Mouse (Mus musculus) CD4-positive helper T cell, adult 2 months (primary cell): Measurements from ENCODE around the gene Arl15.
A peak's percentile ranks its signal among the peaks of the same experiment; 100 is the strongest.

Source experiments
- DNase-seq: peaks from one replicate; pipeline ENCODE4 v3.0.0-alpha.2; 2012; ENCODE audit warnings: low read depth, missing footprints, low spot score

Gene Arl15

DNA sequence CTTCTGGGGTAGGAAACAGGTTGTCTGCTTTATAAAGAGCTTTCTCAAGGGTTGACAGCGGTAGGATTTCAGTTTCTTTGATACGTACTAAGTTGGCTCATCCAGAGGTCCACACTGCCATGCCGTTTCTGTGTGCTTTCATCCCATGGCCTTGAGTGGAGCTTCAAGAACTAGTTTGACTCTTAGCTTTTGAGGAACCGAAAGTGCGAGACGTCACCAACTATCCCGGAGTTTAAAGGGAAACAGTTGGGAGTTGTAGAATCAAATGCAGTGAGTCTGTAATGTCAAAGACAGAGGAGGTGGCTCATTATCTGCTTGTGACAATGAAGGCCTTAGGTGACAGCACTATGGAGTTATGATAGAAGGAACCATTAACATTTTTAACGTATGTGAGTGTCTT, 49.6 kb downstream of the Arl15 start:
- DNase-seq: no peak

DNA sequence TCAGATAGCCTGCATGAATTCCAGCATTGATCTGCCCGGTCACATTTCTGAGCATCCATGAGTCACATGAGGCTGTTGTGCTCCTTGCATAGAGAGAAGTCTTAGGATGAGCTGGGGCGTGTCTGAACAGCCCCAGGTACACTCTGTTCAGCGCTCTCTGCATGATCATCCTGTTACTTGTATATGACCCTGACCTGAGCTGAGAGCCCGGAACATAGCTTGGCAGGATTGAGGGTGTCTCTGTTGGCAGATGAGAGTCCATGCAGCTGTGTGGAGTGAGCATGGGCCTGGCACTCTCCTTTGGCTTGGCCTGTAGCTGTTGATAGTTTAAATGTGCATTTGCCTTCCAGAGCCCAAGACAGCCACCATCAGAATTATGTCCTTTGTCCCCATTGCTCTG, 50.4 kb downstream of the Arl15 start:
- DNase-seq: no peak

DNA sequence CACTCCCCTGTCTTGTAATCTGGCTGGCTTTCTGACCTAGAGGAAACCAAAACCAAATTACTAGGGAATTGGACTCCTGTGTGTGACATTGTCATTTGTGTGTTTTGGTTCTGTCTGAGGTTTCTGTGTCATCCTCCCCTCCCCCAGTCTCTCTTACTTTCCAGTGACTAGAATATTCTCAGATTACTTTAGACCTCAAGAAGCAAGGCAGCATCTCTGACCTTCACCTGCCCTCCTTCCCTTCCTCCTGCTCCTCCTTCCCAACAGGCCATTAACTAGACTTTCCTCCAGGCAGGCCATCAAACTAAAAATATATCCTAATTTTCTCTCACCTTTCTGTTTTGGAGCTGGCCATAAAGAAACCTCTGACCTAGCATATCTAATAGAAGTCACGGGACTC, 50.9 kb downstream of the Arl15 start:
- no peak for DNase-seq

DNA sequence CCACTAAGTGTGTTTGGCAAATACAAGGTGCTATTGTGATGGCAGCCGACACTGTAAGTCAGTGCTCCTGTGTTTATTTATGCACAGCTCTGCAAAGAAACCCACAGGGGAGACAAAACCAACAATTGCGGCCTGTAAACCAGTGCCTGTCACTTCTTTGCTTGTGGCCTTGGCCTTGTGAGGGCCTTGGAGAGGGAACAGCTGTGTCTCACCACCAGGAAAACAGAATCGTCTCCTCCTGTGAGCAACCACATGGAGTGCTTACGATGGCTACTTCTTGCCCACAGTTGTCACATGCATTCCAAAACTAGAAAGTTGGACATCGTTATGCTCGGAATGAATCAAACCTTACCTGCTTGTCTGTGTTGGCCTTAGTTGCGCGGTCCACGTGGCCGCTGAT, 52.1 kb downstream of the Arl15 start:
- DNase-seq: no peak

DNA sequence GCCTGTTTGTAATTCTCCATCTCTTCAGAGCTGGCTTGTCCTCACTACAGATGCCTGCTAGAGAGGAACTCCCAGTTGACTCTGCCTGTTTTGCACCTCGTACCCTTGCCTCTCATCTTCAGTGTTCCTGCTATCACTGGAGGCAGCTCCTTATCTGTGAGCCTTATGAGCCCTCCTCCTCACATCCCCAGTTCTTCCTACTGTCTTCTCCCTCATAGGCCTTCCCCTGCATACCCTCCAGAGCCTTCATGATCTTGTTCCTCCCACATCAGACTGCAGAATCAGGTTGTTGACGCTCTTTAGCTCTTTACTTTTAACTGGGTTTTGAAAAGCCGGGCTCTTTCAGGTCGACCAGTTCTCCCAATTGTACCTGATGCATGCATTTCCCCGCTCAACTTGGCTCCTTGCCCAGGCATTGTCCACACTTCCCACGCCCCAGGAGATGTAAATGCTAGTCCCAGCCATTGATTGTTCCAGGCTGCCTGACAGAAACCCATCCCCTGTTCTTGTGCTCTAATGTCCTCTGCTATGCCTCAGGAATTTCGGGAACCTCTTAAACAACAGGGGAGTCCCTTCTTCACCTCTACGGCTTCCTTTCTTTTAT, 56.2 kb downstream of the Arl15 start:
- DNase-seq: no peak

DNA sequence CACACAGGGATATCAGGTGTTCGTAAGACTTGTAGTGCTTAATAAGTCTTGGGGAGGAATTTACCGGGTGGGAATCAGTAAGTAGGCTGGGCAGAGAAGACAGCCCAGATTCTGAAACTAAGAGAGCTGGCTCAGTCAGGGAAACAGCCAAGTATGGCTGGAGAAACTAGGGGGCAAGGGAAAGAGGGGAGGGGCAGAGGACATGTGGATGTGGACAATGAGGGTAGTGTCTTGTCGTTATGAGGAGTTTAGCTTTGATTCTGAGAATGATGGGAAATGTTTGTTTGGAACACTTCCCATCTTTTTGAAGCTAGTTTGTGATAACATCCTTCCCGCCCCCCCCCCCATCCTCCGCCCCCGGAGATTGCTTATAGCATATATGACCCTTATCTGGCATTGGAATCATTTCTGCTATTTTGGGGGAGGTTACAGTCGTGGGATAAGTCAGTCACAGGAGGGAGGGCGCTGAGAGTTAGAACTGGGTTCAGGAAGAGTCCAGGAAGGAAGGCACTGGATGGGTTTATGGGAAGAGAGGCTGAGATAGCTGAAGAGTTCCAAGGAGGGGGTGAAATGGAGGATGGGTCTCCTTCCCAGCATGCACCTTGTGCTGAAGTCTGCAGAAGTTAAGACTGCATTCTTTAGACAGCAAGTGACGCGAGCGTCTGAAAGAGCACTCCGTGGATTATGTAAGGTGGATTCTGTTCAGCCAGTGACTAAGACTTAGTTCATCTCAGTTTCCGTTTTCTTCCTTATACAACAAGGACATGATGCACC, 57.5 kb downstream of the Arl15 start:
- no peak for DNase-seq

DNA sequence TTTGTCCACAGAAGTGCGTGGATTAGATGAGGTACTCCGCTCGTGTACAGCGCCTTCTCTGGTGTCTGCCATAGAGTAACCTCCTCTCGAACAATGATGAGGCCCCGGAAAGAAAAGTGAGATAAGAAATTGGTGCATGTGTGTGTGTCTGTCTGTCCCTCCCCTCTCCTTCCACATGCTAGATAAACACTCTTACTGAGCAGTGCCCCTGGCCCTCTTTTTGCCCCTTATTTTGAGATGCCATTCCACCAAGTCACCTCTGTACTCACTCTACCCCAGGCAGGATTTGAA, 58.0 kb downstream of the Arl15 start:
- DNase-seq: no peak

DNA sequence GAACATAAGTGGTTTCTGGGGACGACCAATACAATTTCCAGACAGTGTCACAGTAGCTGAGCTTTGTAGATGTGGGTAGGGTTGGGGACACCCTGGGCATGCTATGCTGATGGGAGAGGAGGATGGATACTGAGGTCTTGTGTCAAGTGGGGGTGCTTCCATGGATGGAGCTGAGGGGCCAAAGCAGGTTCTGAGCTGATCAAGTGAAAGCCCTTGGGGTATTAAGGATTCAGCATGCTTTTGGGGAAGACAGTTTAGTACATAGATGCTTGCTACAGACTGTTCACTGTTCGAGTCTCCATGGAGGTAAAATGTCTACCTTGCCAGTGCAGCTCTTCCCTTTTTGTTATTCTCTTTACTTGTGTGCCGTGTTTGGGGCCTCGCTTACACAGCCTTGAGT, 59.8 kb downstream of the Arl15 start:
- no peak for DNase-seq

DNA sequence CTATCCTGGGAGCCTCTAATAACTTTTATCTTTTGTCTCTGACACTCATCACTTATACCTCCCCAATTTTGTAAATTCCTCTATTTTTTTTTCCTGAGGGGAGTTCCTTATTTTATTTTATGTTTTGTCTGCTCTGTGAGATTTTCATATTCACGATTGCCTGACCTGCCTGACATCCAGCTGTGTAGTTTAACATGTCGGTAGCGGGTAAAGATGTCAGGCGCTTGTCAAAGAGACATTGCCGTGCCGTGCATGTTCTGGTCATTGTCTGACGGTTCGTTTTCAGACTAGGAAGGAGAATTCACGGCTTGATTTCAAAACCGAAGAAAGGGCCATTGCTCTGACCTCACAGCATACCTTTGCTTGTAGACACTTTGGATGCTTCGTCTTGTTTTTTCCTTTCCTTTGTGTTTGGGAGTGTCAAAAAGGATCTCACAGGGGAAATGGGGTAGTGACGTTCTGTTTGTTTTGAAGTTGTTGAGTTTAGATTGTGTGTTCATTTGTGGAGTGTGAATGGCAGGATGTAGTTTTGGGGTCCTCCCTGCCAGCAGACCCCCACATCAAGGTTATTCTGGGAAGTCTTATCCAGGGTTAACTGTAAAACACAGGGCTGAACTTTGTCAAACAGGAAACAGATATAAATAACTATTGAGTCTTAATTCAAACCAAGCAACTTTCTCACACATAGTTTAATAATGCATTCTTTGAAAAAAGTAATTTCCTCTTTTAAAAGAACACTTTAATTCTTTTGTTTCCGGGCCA, 60.4 kb downstream of the Arl15 start:
- DNase-seq: no peak

DNA sequence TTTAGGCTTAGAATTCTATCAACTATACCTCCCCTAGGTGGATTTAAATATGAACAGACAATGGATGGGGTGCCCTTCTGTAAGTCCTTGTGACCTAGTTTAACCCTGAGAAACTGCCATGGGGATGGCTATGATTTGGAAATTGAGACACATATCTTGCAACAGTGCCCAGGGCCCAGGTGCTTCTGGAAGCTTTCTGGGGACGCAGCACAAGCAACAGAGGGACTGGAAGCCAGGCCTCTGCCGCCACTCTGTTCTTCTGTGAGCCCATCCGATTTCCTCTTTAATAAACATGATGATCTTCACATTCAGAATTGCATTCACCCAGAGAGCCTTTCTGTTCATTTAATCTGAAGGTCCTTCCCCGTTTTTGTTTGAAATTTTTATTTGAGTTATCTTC, 62.6 kb downstream of the Arl15 start:
- DNase-seq: no peak

DNA sequence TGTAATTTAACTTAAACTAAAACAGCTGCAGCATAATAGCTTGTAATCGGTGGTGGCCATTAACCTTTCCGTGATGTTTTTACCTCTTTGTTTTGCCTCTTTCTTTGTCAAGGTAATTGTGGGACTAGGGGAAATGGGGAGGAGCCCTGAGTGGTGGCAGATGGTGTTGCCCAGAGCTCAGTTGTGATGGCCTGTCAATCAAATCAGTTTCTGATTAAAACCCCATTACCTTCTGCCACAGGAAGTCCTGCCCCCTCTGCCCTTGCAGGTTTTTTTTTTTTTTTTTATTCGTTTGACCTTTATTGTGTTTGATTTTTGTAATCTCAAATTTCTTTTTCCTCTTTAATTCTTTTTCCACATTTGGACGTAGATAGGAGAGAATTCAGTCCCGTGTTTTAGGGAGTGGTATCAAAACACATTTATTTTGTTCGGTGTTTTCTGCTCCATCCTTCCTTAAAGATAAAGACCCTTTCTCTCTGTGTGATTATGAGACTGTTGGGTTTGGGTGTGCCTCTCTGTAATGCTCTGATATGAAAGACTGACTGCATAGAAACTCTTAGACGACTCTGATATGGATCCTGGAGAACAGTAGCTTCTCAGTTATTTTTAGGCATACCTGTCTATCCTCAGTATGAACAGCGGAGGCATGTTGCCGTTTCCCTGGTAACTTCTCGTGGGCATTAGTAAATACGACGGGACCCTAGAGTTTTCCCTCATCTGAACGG, 64.5 kb downstream of the Arl15 start:
- no peak for DNase-seq

DNA sequence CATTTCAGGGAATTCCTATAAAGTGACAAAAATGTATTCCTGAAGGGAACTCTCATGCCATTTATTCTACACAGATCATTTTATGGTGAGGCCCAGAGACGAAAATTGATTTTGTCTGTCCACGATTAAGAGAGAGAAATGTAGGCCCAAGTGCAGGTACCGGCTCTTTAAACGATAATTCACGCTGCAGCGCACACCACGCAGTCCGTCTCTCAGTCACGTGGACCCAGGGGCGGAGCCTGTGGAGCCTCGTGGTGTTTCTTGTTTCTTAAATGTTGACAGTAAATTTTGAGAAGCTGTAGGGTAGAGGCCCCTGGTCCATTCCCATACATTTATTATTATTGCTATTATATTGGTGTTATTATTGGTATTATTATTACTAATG, 65.1 kb downstream of the Arl15 start:
- DNase-seq: no peak

DNA sequence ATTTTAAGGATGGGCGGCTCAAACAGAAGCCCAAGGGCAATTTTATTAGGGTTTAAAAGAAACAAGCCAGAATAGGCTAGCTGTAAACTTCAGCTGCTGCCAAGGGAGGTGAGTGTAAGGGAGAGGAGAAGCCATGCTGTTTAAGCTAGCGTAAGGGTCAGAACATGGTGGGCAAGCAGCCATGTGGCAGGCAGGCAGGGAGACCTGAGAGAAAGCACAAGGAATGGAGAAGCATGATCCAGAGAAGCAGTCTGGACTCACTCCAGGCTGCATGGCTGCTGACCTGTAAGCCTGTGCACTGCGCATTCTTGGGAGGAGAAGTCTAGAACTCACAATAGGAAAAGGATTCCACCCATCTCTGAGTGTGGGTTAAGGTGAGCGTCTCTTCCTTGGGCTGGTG, 66.5 kb downstream of the Arl15 start:
- DNase-seq: no peak

DNA sequence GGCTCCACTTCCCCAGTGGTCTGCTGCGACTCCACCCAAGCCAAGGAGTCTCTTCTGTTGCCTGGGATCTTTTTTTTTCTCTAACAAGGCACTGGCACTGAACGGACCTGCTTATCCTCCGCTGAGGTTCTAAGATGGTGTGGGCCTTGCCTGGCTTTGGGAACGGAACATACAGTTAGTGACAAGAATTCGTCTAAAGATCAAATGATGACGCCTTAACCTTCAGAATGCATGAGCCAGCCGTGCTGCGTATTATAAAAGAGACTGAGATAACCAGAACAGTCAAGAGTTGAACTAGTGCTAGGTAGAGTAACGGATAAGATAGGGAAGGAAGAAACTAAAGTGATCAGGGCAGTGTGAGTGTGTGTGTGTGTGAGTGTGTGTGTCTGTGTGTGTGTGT, 66.9 kb downstream of the Arl15 start:
- DNase-seq: no peak

DNA sequence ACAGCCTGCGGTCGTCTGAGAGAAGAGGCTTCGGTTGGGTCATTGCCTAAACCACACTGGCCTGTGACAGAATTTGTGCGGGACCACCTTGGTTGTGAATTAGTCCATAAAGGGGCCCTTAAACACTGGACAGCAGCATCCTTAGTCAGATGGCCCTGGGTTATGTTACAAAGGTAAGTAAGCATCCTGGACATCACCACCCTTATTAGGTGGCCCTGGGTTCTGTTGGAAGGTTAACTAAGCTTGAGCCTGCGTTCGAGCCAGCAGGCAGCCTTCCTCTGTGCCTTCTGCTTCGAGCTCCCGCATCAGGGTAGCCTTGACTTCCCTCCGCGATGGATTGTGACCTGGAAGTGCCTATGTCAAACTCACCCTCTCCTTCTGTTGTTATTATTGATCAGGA, 68.6 kb downstream of the Arl15 start:
- DNase-seq: no peak

DNA sequence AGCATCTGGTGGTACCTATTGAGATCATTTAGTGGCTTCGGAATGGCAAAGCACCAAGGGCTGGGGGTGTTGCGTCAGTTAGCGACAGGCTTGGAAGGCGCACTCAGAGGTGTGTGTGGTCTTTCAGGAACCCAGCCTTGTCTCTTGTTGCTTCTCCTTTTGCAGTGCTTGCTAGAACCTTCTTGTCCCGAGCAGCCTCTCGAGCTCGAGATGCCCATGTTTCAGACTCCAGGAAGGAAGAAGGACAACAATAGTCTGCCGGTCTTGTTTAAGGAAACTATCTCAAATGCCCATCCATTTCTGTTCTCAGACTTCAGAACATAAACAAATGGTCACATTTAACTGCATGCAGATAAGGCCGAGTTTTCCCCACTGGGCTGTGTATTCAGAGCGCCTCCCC, 69.4 kb downstream of the Arl15 start:
- DNase-seq: no peak

DNA sequence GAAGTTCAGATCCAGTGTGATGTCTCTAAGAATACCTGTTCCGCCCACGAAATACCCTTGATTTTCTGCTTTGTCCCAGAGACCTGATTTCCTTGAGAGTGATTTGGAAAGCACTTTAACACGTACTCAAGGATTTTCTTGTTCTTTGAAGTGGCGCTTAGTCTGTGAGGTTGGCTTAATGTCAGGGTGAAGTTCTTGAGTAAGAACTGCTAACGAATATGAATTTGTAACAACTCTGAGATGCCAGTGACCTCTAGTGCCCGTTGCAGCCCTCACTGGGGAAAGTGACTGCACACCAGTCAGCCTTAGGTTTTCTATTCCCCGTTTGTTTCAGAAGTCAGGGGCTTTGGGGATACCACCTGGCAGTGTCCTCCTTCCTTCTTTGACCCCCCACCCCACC, 70.0 kb downstream of the Arl15 start:
- DNase-seq: no peak

DNA sequence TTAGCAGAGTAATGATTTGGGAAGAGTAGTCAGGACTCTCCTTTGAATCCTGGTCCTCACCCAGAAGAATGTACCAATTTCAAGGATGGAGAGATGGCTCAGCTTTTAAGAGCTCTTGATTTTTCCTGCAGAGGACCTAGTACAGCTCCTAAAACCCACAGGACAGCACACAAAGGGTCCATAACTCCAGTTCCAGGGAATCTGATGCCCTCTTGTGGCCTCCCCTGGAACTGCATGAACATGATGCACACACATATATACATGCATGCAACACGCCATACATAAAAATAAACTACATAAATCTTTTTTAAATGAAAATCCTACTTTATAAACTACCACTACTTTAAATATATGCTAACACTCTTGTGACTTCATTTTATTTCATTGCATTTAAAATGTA, 70.6 kb downstream of the Arl15 start:
- peak; percentile 55 for DNase-seq

DNA sequence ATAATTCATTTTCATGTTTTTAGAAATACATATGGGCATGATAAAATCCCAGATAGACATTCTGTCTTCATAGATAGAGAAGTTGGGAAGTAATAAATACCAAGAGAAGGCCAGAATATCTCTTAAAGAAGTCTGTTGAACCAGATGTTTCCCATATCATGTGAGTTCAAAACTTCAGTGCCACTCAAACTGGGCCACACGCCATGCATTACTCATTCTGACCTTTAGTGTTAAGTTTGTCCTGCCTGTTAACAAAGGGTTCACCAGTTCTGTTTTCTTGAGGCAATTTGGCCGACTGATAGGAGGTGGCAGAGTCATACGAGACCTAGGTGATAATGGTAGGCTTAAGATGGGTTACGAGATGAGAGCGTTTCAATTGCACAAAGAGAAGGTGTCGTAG, 71.1 kb downstream of the Arl15 start:
- DNase-seq: no peak

DNA sequence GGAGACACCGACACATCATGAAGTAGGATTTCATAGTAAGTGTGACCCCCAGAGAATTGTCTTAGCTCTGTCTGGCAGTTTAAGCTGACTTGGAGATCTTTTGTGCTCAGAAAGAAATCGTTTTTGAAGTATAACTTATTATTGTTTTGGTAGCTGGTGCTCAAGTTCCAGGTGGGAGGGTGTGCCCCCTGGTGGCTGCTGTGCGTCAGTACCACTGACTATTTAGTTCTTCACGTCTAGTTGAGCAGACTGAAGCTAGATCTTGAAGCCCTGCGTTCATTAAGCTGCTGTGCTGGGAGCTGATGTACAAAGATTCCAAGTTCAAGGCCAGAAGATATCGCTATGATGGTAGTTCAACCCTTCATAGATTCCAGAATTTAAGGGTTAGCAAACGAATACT, 71.5 kb downstream of the Arl15 start:
- DNase-seq: peak; percentile 62

DNA sequence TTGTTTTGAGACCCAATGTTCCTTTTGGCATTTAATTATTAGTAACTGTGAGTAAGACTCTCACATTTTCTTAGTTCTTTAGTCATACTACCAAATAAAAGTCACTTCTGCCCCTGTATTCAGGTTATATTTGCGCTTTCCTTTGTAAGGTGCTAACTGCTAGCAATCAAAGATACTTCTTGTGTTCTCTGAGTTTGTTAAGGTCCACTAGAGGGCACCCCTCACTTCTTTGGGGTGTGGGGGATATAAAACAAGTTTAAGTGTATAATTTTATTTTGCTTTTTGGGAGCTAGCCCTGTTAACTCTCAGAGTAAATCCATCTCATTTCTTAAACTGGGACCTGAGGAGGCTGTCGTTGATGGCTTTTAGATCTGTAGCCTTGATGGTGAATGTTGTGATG, 73.4 kb downstream of the Arl15 start:
- peak; percentile 32 for DNase-seq
